Mouse (Mus musculus) thymus, adult 2 months (tissue): ENCODE measurements around the gene Slc2a4.

Source experiments
- CTCF ChIP-seq: fragments of 200-500 bp; IDR thresholded peaks from 2 replicates; pipeline ENCODE4 v1.5.1; 2012; ENCODE audit warnings: mild to moderate bottlenecking, control low read depth, low read length, moderate library complexity, borderline replicate concordance; ENCODE audit not compliant: control insufficient read depth, poor library complexity, insufficient read depth; ENCODE audit errors: extremely low read depth
- POLR2A ChIP-seq: fragments of 200-500 bp; IDR thresholded peaks from 2 replicates; pipeline ENCODE4 v1.6.1; 2012; ENCODE audit warnings: mild to moderate bottlenecking, low read length, control low read depth, moderate library complexity; ENCODE audit not compliant: control insufficient read depth, poor library complexity, insufficient read depth; ENCODE audit errors: extremely low read depth

DNA sequence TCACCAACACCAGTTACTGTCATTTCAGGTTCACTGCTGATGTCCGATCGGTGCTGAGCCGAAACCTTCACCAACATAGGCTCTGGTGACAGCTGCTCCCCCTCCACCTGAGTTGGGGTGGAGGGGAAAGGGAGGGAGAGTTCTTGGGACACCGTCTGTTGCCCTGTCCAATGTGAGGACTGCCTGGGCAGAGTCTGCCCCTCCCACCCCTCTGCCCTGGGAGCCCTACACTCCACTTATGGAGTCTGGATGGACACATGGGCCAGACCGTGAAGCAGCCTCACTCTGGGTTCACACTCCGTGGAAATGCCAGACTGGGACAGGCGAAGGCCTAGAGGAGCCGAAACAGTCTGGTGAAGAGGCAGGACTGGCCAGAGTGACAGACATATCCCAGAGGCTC lies 42.0 kb upstream of the Slc2a4 start:
- TF ChIP-seq POLR2A (no peak), CTCF (no peak)
